Mouse (Mus musculus) heart, postnatal 0 days (tissue): ENCODE measurements around the gene Cltrn.

Source experiments
- CTCF ChIP-seq: IDR thresholded peaks from 2 replicates; pipeline ENCODE4 v1.5.1; 2016; ENCODE audit warnings: antibody characterized with exemption, control low read depth, low read depth
- EP300 ChIP-seq: IDR thresholded peaks from 2 replicates; pipeline ENCODE4 v1.6.1; 2016; ENCODE audit warnings: antibody characterized with exemption, low read depth

GRCm38 (mm10) chrX:164102656-164103055 lies 14.0 kb downstream of the Cltrn start:
- TF ChIP-seq CTCF (no peak), EP300 (no peak)
